Mouse (Mus musculus): ENCODE data around the gene Gng13. TPM values are rescaled to one million over a fixed set of nuclear protein-coding genes. Genes with fewer than 3 reads are reported as not detected.

Gene Gng13
- not detected for total RNA-seq (2023)

GRCm38 (mm10) chr17:25716711-25717637, at the start of gene Gng13:
Gene Gng13 (plus strand): TSS chr17:25717171.

GRCm38 (mm10) chr17:25727265-25728008, 10.5 kb downstream of the Gng13 start, which contains the start of the genes Chtf18 and Rpusd1:
Gene Chtf18 (minus strand): TSS chr17:25727419.
Gene Rpusd1 (plus strand): TSS chr17:25727670.

GRCm38 (mm10) chr17:25735745-25736144, 18.8 kb downstream of the Gng13 start, which contains the start of gene Mslnl:
Gene Mslnl (plus strand): TSS chr17:25736042.

GRCm38 (mm10) chr17:25754241-25754640, 37.3 kb downstream of the Gng13 start, which contains the start of gene Msln:
Gene Msln (minus strand): TSS chr17:25754378.

Other genes starting within 250 kb of the Gng13 start
- gene Sstr5, start 219.9 kb upstream of the Gng13 start, total RNA-seq (2023): not detected
- not detected for gene Sox8, start 146.5 kb upstream of the Gng13 start, total RNA-seq (2023)
- gene Lmf1, start 138.1 kb upstream of the Gng13 start, total RNA-seq (2023): 36.5 TPM
- 6.9 TPM for gene Chtf18, start 10.2 kb downstream of the Gng13 start, total RNA-seq (2023)
- gene Rpusd1, start 10.5 kb downstream of the Gng13 start, total RNA-seq (2023): 4.1 TPM
- gene Mslnl, start 18.9 kb downstream of the Gng13 start, total RNA-seq (2023): not detected
- gene Msln, start 37.2 kb downstream of the Gng13 start, total RNA-seq (2023): not detected
- 20.5 TPM for gene Narfl, start 56.6 kb downstream of the Gng13 start, total RNA-seq (2023)
- 19.6 TPM for gene Haghl, start 68.5 kb downstream of the Gng13 start, total RNA-seq (2023)
- gene Ccdc78, start 69.4 kb downstream of the Gng13 start, total RNA-seq (2023): not detected
- 53.8 TPM for gene Fam173a, start 75.7 kb downstream of the Gng13 start, total RNA-seq (2023)
- gene AC134908.4, start 78.5 kb downstream of the Gng13 start, total RNA-seq (2023): not detected
- 19.9 TPM for gene Metrn, start 80.0 kb downstream of the Gng13 start, total RNA-seq (2023)
- not detected for gene Fbxl16, start 91.9 kb downstream of the Gng13 start, total RNA-seq (2023)
- gene Wdr24, start 106.5 kb downstream of the Gng13 start, total RNA-seq (2023): 16.9 TPM
- 26.5 TPM for gene Jmjd8, start 111.7 kb downstream of the Gng13 start, total RNA-seq (2023)
- gene Stub1, start 116.2 kb downstream of the Gng13 start, total RNA-seq (2023): 49.0 TPM
- gene Rhbdl1, start 120.1 kb downstream of the Gng13 start, total RNA-seq (2023): 5.6 TPM
- gene Gm20683, start 124.6 kb downstream of the Gng13 start, total RNA-seq (2023): 13.2 TPM
- gene Rhot2, start 127.7 kb downstream of the Gng13 start, total RNA-seq (2023): 66.5 TPM
- gene Wdr90, start 144.3 kb downstream of the Gng13 start, total RNA-seq (2023): 27.2 TPM
- 6.3 TPM for gene Mcrip2, start 151.6 kb downstream of the Gng13 start, total RNA-seq (2023)
- 20.1 TPM for gene Mettl26, start 157.9 kb downstream of the Gng13 start, total RNA-seq (2023)
- gene Wfikkn1, start 163.7 kb downstream of the Gng13 start, total RNA-seq (2023): 7.4 TPM
- 19.1 TPM for gene Rab40c, start 202.6 kb downstream of the Gng13 start, total RNA-seq (2023)
- gene Pigq, start 227.8 kb downstream of the Gng13 start, total RNA-seq (2023): 51.5 TPM
- not detected for gene Nhlrc4, start 227.8 kb downstream of the Gng13 start, total RNA-seq (2023)
- gene A930017K11Rik, start 235.4 kb downstream of the Gng13 start, total RNA-seq (2023): 0.21 TPM